Mouse (Mus musculus) E14TG2a.4 (cell line): ENCODE data around the gene Naa20.

ENCODE experiments used
- CTCF ChIP-seq: conservative IDR thresholded peaks from 2 replicates; pipeline ENCODE4 v1.5.1; 2014; ENCODE audit warnings: low read length
- POU5F1 ChIP-seq: IDR thresholded peaks from 2 replicates; pipeline ENCODE4 v1.6.1; 2014; ENCODE audit warnings: low read length, borderline replicate concordance

- no peak for TF ChIP-seq CTCF
- no peak for TF ChIP-seq POU5F1
These were observed 13.0 kb upstream of the Naa20 start for GRCm38 (mm10) chr2:145888766-145889480.
